Mouse (Mus musculus) forebrain, embryonic 13.5 days (tissue): ENCODE data around the gene Plod2. TPM values are rescaled to one million over a fixed set of nuclear protein-coding genes. Genes with fewer than 3 reads are reported as not detected.

Experiments used
- ATAC-seq: fragments of 200-750 bp; cut with Nextera tagmentation; 2 replicates; pipeline ENCODE4 v1.8.0; 2017
- H3K27ac ChIP-seq: fragments of 300-500 bp; sonication (generic); 2 replicates; pipeline ENCODE4 v1.5.1; 2015; ENCODE audit warnings: inconsistent platforms, mild to moderate bottlenecking, moderate library complexity
- H3K27me3 ChIP-seq: fragments of 300-500 bp; sonication (generic); 2 replicates; pipeline ENCODE4 v1.6.1; 2015; ENCODE audit warnings: mild to moderate bottlenecking, inconsistent platforms
- H3K36me3 ChIP-seq: fragments of 300-500 bp; sonication (generic); 2 replicates; pipeline ENCODE4 v1.6.1; 2015; ENCODE audit warnings: mild to moderate bottlenecking, inconsistent platforms; ENCODE audit not compliant: poor library complexity, severe bottlenecking
- H3K4me1 ChIP-seq: fragments of 300-500 bp; sonication (generic); 2 replicates; pipeline ENCODE4 v1.6.1; 2015; ENCODE audit warnings: inconsistent platforms
- H3K4me2 ChIP-seq: fragments of 300-500 bp; sonication (generic); 2 replicates; pipeline ENCODE4 v1.6.1; 2015; ENCODE audit warnings: inconsistent platforms, mild to moderate bottlenecking, moderate library complexity
- H3K4me3 ChIP-seq: fragments of 300-500 bp; sonication (generic); 2 replicates; pipeline ENCODE4 v1.5.1; 2015; ENCODE audit warnings: mild to moderate bottlenecking, inconsistent platforms
- H3K9ac ChIP-seq: fragments of 300-500 bp; sonication (generic); 2 replicates; pipeline ENCODE4 v1.6.1; 2015; ENCODE audit warnings: mild to moderate bottlenecking, inconsistent platforms
- H3K9me3 ChIP-seq: fragments of 300-500 bp; sonication (generic); replicated peaks from 2 replicates; pipeline ENCODE4 v1.6.1; 2016; ENCODE audit warnings: inconsistent platforms
- WGBS: fragments of 180-500 bp; shearing (Covaris S2); methylation state at CpG from one replicate; pipeline ENCODE4 v1.1.7; 2015; 5-methylcytosine and 5-hydroxymethylcytosine counted together
- polyA plus RNA-seq: library from polyadenylated mRNA; unstranded; fragments of >200 nt; fragmentation: Nextera tagmentation; extraction: Ambion mirVana; gene quantifications from 2 replicates; pipeline ENCODE4 v1.2.1, GENCODE M21; 2015

Plod2 gene
- polyA plus RNA-seq, 1 experiment from 2014 or later, result 9.7 TPM

- Histone ChIP-seq H3K9me3 (no peaks in the 10 kb centered on the region), H3K36me3 (peaks cover 5% of the 10 kb centered on the region), H3K27ac (no peak overlapping the region), H3K4me3 (no peak overlapping the region), H3K9ac (no peak overlapping the region), H3K4me1 (peaks cover 27% of the 10 kb centered on the region; the same call in 1 of the 2 replicates), H3K4me2 (peak overlapping the region; percentile 83), H3K27me3 (no peaks in the 10 kb centered on the region)
- 50% methylated on average over 1 of the region's 1 CpGs for WGBS
- no peak for ATAC-seq
Measured at GRCm38 (mm10) chr9:92544146-92544545, 2.1 kb downstream of the Plod2 start.

GRCm38 (mm10) chr9:92545021-92545420 is 3.0 kb downstream of the Plod2 start:
- ATAC-seq, result no peak
- Histone ChIP-seq H3K4me2 (no peak overlapping the region), H3K4me3 (no peak overlapping the region), H3K9ac (no peak overlapping the region), H3K27ac (no peak overlapping the region), H3K9me3 (no peaks in the 10 kb centered on the region), H3K36me3 (peaks cover 5% of the 10 kb centered on the region), H3K4me1 (peaks cover 27% of the 10 kb centered on the region; the same call in 1 of the 2 replicates), H3K27me3 (no peaks in the 10 kb centered on the region)
- 90% methylated on average over 6 of the region's 6 CpGs for WGBS

GRCm38 (mm10) chr9:92546446-92546845 is 4.4 kb downstream of the Plod2 start:
- H3K27me3 ChIP-seq, result no peaks in the 10 kb centered on the region
- no peak for ATAC-seq
- H3K4me2 ChIP-seq, result no peak overlapping the region
- peaks cover 25% of the 10 kb centered on the region; the same call in 1 of the 2 replicates for H3K4me1 ChIP-seq
- no peak overlapping the region for H3K9ac ChIP-seq
- peaks cover 5% of the 10 kb centered on the region for H3K36me3 ChIP-seq
- 93% methylated on average over 8 of the region's 8 CpGs for WGBS
- H3K9me3 ChIP-seq, result no peaks in the 10 kb centered on the region
- no peak overlapping the region for H3K27ac ChIP-seq
- no peak overlapping the region for H3K4me3 ChIP-seq

- ATAC-seq, result no peak
- 47% methylated on average over 2 of the region's 2 CpGs for WGBS
- no peaks in the 10 kb centered on the region for H3K9me3 ChIP-seq
Measured at GRCm38 (mm10) chr9:92547106-92547505, 5.1 kb downstream of the Plod2 start.

GRCm38 (mm10) chr9:92547821-92548220 is 5.8 kb downstream of the Plod2 start:
- H3K27ac ChIP-seq, result no peak overlapping the region
- 95% methylated on average over 7 of the region's 7 CpGs for WGBS
- H3K4me2 ChIP-seq, result no peak overlapping the region
- H3K9me3 ChIP-seq, result no peaks in the 10 kb centered on the region
- H3K4me1 ChIP-seq, result peaks cover 21% of the 10 kb centered on the region; the same call in 1 of the 2 replicates
- no peak overlapping the region for H3K9ac ChIP-seq
- no peak for ATAC-seq
- H3K27me3 ChIP-seq, result no peaks in the 10 kb centered on the region
- peaks cover 5% of the 10 kb centered on the region for H3K36me3 ChIP-seq
- no peak overlapping the region for H3K4me3 ChIP-seq

More at GRCm38 (mm10) chr9:92547106-92547505, 5.1 kb downstream of the Plod2 start:
- Histone ChIP-seq H3K36me3 (peaks cover 5% of the 10 kb centered on the region), H3K4me2 (no peak overlapping the region), H3K27ac (no peak overlapping the region), H3K4me1 (peaks cover 22% of the 10 kb centered on the region; the same call in 1 of the 2 replicates), H3K4me3 (no peak overlapping the region), H3K9ac (no peak overlapping the region), H3K27me3 (no peaks in the 10 kb centered on the region)

GRCm38 (mm10) chr9:92548603-92549002 is 6.6 kb downstream of the Plod2 start:
- Histone ChIP-seq H3K4me1 (0 out of 2 replicates have a peak, but pooled peaks cover 14% of the 10 kb centered on the region), H3K27ac (no peak overlapping the region), H3K9ac (no peak overlapping the region), H3K36me3 (peaks cover 5% of the 10 kb centered on the region), H3K4me3 (no peak overlapping the region), H3K4me2 (no peak overlapping the region), H3K9me3 (no peaks in the 10 kb centered on the region), H3K27me3 (no peaks in the 10 kb centered on the region)
- ATAC-seq, result no peak
- 90% methylated on average over 9 of the region's 9 CpGs for WGBS

DNA sequence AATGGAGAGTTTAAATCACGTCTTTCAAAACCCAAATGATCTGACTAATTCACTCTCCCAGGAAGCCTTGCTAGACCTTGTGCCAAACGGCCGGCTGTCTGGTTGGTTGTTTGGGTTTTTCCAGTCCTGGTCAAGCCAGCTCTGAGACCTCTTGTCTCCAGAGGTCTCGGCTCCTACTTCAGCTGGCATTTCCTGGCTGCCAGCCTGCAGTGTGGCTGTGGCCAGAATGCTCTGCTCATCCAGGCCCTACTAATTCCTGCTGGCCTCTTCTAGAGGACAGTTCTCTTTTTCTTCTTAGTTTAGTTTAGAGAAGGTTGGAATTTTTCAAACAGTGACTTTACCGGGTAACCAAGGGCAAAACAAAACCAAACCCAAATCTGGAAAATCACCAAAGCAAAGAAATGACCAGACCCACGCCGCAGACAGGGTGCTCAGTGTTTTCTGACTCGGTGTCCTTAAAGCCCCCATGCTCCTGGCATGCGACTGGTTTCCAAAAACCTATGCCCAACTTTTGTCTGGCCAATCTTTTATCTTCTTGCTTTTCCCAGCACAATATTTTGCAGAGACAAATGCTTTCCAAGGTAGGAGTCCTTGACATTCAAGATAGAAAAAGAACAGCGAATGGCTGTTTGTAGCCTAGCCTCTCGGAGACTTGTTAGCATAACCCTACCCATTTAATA is 7.9 kb downstream of the Plod2 start:
- Histone ChIP-seq H3K27me3 (no peaks in the 10 kb centered on the region), H3K4me1 (0 out of 2 replicates have a peak, but pooled peaks cover under 1% of the 10 kb centered on the region), H3K4me2 (no peak overlapping the region), H3K4me3 (no peak overlapping the region), H3K27ac (no peak overlapping the region), H3K9ac (no peak overlapping the region), H3K36me3 (peaks cover 5% of the 10 kb centered on the region), H3K9me3 (no peaks in the 10 kb centered on the region)
- 85% methylated on average over 11 of the region's 11 CpGs for whole genome bisulfite sequencing
- ATAC-seq, result no peak

DNA sequence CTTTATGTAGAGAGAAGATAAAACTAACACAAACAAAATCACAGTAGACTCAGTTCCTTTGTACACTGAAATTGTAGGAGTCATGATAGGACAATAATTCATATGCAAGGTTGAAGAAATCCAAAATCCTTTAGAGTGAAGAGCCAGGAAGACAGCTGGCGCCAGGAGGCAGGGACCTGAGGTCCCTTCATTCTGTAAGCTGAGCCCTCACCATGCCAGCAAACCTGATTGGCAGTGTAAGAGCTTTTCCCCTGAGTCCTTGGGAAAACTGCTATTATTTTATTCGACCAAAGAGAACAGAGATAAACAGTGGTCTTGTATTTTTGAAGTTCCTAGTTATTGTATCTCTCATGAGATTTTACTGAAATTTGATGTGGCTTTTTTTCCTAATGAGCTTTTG is 9.0 kb downstream of the Plod2 start:
- WGBS, result 72% methylated on average over 2 of the region's 2 CpGs
- no peaks in the 10 kb centered on the region for H3K9me3 ChIP-seq

DNA sequence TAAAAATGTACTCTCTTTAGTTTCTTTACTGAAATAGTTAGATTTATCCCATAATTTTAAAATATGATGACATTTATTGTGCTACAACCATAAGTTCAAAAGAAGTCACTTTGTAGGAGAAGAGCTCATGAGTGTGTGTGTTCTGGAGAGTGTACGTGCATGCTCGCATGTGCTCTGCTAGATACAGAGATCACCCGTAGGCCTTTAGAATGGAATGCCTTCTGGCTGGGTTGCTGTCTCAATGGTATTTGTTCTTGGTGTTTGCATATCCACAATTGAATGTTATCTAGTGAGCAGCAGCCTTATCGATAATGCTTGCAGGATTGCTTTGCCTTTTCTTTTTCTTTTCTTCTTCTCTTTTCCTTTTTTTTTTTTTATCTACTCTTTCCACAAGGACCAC is 9.6 kb downstream of the Plod2 start:
- no peak overlapping the region for H3K27ac ChIP-seq
- H3K27me3 ChIP-seq, result no peaks in the 10 kb centered on the region
- WGBS, result 82% methylated on average over 4 of the region's 4 CpGs
- H3K36me3 ChIP-seq, result peaks cover 5% of the 10 kb centered on the region
- H3K4me1 ChIP-seq, result no peaks in the 10 kb centered on the region
- H3K9me3 ChIP-seq, result no peaks in the 10 kb centered on the region
- no peak overlapping the region for H3K4me2 ChIP-seq
- H3K4me3 ChIP-seq, result no peak overlapping the region
- ATAC-seq, result no peak
- H3K9ac ChIP-seq, result no peak overlapping the region

More for the DNA sequence above, 9.0 kb downstream of the Plod2 start:
- H3K36me3 ChIP-seq, result peaks cover 5% of the 10 kb centered on the region
- H3K4me3 ChIP-seq, result no peak overlapping the region
- no peak overlapping the region for H3K9ac ChIP-seq
- no peaks in the 10 kb centered on the region for H3K27me3 ChIP-seq
- no peak overlapping the region for H3K4me2 ChIP-seq
- H3K27ac ChIP-seq, result no peak overlapping the region
- no peaks in the 10 kb centered on the region for H3K4me1 ChIP-seq
- no peak for ATAC-seq

GRCm38 (mm10) chr9:92552691-92553090 is 10.7 kb downstream of the Plod2 start:
- no peak for ATAC-seq
- H3K27ac ChIP-seq, result no peak overlapping the region
- H3K9ac ChIP-seq, result no peak overlapping the region
- H3K9me3 ChIP-seq, result no peaks in the 10 kb centered on the region
- H3K27me3 ChIP-seq, result no peaks in the 10 kb centered on the region
- H3K4me3 ChIP-seq, result no peak overlapping the region
- H3K36me3 ChIP-seq, result peaks cover 5% of the 10 kb centered on the region
- WGBS, result 96% methylated on average over 3 of the region's 3 CpGs
- no peak overlapping the region for H3K4me2 ChIP-seq
- H3K4me1 ChIP-seq, result no peaks in the 10 kb centered on the region

DNA sequence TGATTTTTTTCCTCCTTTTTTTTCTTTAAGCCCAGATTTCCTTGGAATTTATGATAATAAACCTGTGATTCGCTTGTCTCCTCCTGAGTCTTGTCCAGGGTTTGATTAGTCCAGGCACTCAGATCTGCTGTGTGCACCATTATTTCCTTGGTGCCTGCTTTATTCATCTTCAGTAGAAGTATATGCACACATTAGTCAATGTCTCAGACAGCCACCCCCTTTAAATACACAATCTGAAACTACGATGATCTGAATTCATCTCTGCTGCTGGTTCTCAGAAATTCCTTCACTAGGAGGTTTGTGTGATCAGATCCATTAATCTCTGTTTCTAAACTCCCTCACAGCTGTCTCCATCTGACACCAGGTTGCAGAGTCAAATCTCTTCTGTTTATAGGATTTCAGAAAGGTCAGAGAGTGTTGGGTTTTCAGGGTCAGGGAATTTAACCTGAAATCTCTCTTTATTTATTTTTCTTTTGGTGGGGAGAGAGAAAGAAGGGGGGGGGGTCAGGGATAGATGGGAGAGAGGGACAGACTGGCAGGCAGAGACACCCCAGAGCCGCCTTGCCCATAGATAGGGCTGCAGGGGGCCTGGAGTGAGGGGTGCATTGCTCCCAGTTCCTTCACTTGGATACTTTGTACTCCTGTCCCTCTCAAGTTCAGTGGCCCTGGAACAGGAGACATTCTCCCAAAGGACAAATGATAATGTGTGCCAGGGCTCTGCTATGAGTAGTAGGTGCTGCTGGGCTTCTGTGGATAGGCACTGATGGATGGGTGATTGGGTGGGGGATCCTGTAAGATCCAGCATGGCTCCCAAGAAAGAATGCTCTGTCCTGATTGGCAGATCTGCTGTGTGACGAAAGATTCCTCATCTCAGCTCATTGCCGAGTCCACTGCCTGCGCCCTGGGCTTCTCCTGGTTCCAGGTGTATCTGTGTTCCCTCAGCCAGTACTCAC is 13.3 kb downstream of the Plod2 start:
- H3K27me3 ChIP-seq, result no peaks in the 10 kb centered on the region
- 94% methylated on average over 6 of the region's 6 CpGs for WGBS
- no peaks in the 10 kb centered on the region for H3K4me1 ChIP-seq
- no peaks in the 10 kb centered on the region for H3K36me3 ChIP-seq
- H3K9ac ChIP-seq, result no peak overlapping the region
- H3K9me3 ChIP-seq, result no peaks in the 10 kb centered on the region
- no peak overlapping the region for H3K4me3 ChIP-seq
- no peak overlapping the region for H3K4me2 ChIP-seq
- H3K27ac ChIP-seq, result no peak overlapping the region
- no peak for ATAC-seq

- WGBS, result 90% methylated on average over 8 of the region's 8 CpGs
Measured at GRCm38 (mm10) chr9:92559750-92560149, 17.7 kb downstream of the Plod2 start.

More at GRCm38 (mm10) chr9:92559750-92560149, 17.7 kb downstream of the Plod2 start:
- Histone ChIP-seq H3K27me3 (no peaks in the 10 kb centered on the region), H3K9me3 (no peaks in the 10 kb centered on the region), H3K4me2 (no peak overlapping the region), H3K27ac (no peak overlapping the region), H3K4me3 (no peak overlapping the region), H3K36me3 (no peaks in the 10 kb centered on the region), H3K4me1 (peaks cover 11% of the 10 kb centered on the region; the same call in 1 of the 2 replicates), H3K9ac (no peak overlapping the region)
- no peak for ATAC-seq
